Comparison of ENCODE assay signal across 29 mouse cellular contexts in genomic region chr3:108117465-108117864, GRCm38 (mm10). TPM values are rescaled to one million over a fixed set of nuclear protein-coding genes. Genes with fewer than 3 reads are reported as not detected.
"Had no signal": no experiment of that assay in that cellular context is flagged by ENCODE, and none has a peak within 500 bp of the region (broad histone marks: within the 10 kb centered on the region; RNA-seq: fewer than 3 reads in every experiment).

No protein-coding gene starts in this region.

- H3K27me3 ChIP-seq: embryonic facial prominence, embryonic 12.5 days; embryonic facial prominence, embryonic 13.5 days; embryonic facial prominence, embryonic 15.5 days; forebrain, embryonic 12.5 days; forebrain, embryonic 13.5 days; forebrain, embryonic 15.5 days had no signal

- DNase-seq: cerebellum, adult 18-20 months; cerebellum, adult 2 months; cerebellum, adult 8-10 months; cerebellum, adult 9-10 months; cerebellum, adult 9-11 months; cerebellum, postnatal 10 days; cerebellum, postnatal 14 days; cerebellum, postnatal 25 days; cerebellum, postnatal 36 days; embryo, embryonic 11 days; forebrain, postnatal 0 days; gastrocnemius, adult 2 months; gastrocnemius, postnatal 10 days; gastrocnemius, postnatal 14 days; gastrocnemius, postnatal 25 days; gastrocnemius, postnatal 36 days; heart, adult 18-20 months had no signal

- H3K9me3 ChIP-seq: embryonic facial prominence, embryonic 10.5 days; embryonic facial prominence, embryonic 12.5 days; embryonic facial prominence, embryonic 13.5 days; embryonic facial prominence, embryonic 15.5 days; forebrain, embryonic 10.5 days; forebrain, embryonic 12.5 days; forebrain, embryonic 13.5 days; forebrain, embryonic 15.5 days had no signal

- H3K27ac ChIP-seq: embryonic facial prominence, embryonic 10.5 days; embryonic facial prominence, embryonic 12.5 days; embryonic facial prominence, embryonic 13.5 days; embryonic facial prominence, embryonic 15.5 days; forebrain, embryonic 10.5 days; forebrain, embryonic 12.5 days; forebrain, embryonic 13.5 days; forebrain, embryonic 15.5 days; gastrocnemius, adult 2 months had no signal

- H3K4me1 ChIP-seq: embryonic facial prominence, embryonic 10.5 days; embryonic facial prominence, embryonic 12.5 days; embryonic facial prominence, embryonic 13.5 days; embryonic facial prominence, embryonic 15.5 days; forebrain, embryonic 10.5 days; forebrain, embryonic 12.5 days; forebrain, embryonic 13.5 days; forebrain, embryonic 15.5 days had no signal

- H3K9ac ChIP-seq: embryonic facial prominence, embryonic 12.5 days; embryonic facial prominence, embryonic 13.5 days; embryonic facial prominence, embryonic 15.5 days; forebrain, embryonic 12.5 days; forebrain, embryonic 13.5 days; forebrain, embryonic 15.5 days; forebrain, postnatal 0 days had no signal

- ATAC-seq: forebrain, embryonic 13.5 days; forebrain, embryonic 14.5 days; forebrain, embryonic 15.5 days; forebrain, embryonic 16.5 days; forebrain, postnatal 0 days had no signal

- H3K4me3 ChIP-seq: embryonic facial prominence, embryonic 10.5 days; embryonic facial prominence, embryonic 12.5 days; embryonic facial prominence, embryonic 13.5 days; embryonic facial prominence, embryonic 15.5 days; erythroblast, embryonic 14.5 days; forebrain, embryonic 10.5 days; forebrain, embryonic 12.5 days; forebrain, embryonic 13.5 days; forebrain, embryonic 15.5 days; gastrocnemius, adult 2 months had no signal

- H3K4me2 ChIP-seq: embryonic facial prominence, embryonic 12.5 days; embryonic facial prominence, embryonic 13.5 days; embryonic facial prominence, embryonic 15.5 days; forebrain, embryonic 12.5 days; forebrain, embryonic 13.5 days; forebrain, embryonic 15.5 days had no signal

RNA-seq across cellular contexts. Expression of gene Gpr61, which starts 37.2 kb away (rescaled TPM):
- polyA plus RNA-seq: erythroblast, embryonic 14.5 days; gonadal fat pad, adult 2 months had no signal
